Mouse (Mus musculus) cortical plate, adult 2 months (tissue): Measurements from ENCODE around the gene Npff.

Experiments
- CTCF ChIP-seq: fragments of 200-500 bp; IDR thresholded peaks from 2 replicates; pipeline ENCODE4 v1.5.1; 2011; ENCODE audit warnings: mild to moderate bottlenecking, control low read depth, low read length; ENCODE audit not compliant: insufficient read depth; ENCODE audit errors: extremely low read depth
- POLR2A ChIP-seq: fragments of 200-500 bp; IDR thresholded peaks from 2 replicates; pipeline ENCODE4 v1.6.1; 2011; ENCODE audit warnings: mild to moderate bottlenecking, low read length, control low read depth; ENCODE audit not compliant: insufficient read depth; ENCODE audit errors: extremely low read depth

- TF ChIP-seq CTCF (no peak), POLR2A (no peak)
Observed at GRCm38 (mm10) chr15:102528396-102528795, 3.7 kb upstream of the Npff start.
